Mouse (Mus musculus): ENCODE measurements at regions not wholly inside any gene's neighbourhood (a gene's known extent, or its start where the extent isn't known, plus 50 kb on each side); places are given as distances from the start of the nearest gene placed in this dataset.
"Not testable (repeated sequence)": the region's sequence is repeated elsewhere in the genome, so short reads cannot be mapped to it uniquely, and the experiment has no call there.

GRCm38 (mm10) chr9:33407517-33407916, 771.5 kb downstream of the Ets1 start:
- no peak for DNase-seq (ENCODE audit: low spot score in 2 of 2)

- DNase-seq (ENCODE audit: low spot score in 2 of 2): no peak
Observed at GRCm38 (mm10) chr9:33423781-33424180, 787.8 kb downstream of the Ets1 start.

- DNase-seq (ENCODE audit: low spot score in 2 of 2): no peak
Observed at GRCm38 (mm10) chr9:33436459-33436858, 800.4 kb downstream of the Ets1 start.

- no peak for DNase-seq (ENCODE audit: low spot score in 2 of 2)
Observed at GRCm38 (mm10) chr9:33442266-33442665, 806.2 kb downstream of the Ets1 start.

- peak; percentile 32 to 74 for DNase-seq (ENCODE audit: low spot score in 2 of 2)
Observed at GRCm38 (mm10) chr9:33445902-33446301, 809.9 kb downstream of the Ets1 start.

- no peak for DNase-seq (ENCODE audit: low spot score in 2 of 2)
Observed at GRCm38 (mm10) chr9:33475106-33475505, 839.1 kb downstream of the Ets1 start.

- no peak for DNase-seq (ENCODE audit: low spot score in 2 of 2)
Observed at GRCm38 (mm10) chr9:33482845-33483540, 847.0 kb downstream of the Ets1 start.

- no peak for DNase-seq (ENCODE audit: low spot score in 2 of 2)
Observed at GRCm38 (mm10) chr9:33483541-33483846, 847.5 kb downstream of the Ets1 start.

- no peak for DNase-seq (ENCODE audit: low spot score in 2 of 2)
Observed at GRCm38 (mm10) chr9:33533101-33533810, 897.2 kb downstream of the Ets1 start.

GRCm38 (mm10) chr9:33543301-33543700, 907.3 kb downstream of the Ets1 start:
- DNase-seq (ENCODE audit: low spot score in 2 of 2): no peak

- DNase-seq (ENCODE audit: low spot score in 2 of 2): no peak
Observed at GRCm38 (mm10) chr9:33546126-33546737, 910.2 kb downstream of the Ets1 start.

GRCm38 (mm10) chr9:33549395-33549794, 913.4 kb downstream of the Ets1 start:
- DNase-seq (ENCODE audit: low spot score in 2 of 2): no peak

GRCm38 (mm10) chr9:33571990-33572389, 913.7 kb upstream of the Kirrel3 start:
- DNase-seq (ENCODE audit: low spot score in 2 of 2): no peak

GRCm38 (mm10) chr9:33611511-33611910, 874.2 kb upstream of the Kirrel3 start:
- DNase-seq (ENCODE audit: low spot score in 2 of 2): no peak

GRCm38 (mm10) chr9:33624378-33624777, 861.3 kb upstream of the Kirrel3 start:
- DNase-seq (ENCODE audit: low spot score in 2 of 2): no peak

- no peak for DNase-seq (ENCODE audit: low spot score in 2 of 2)
Observed at GRCm38 (mm10) chr9:33629731-33630473, 855.8 kb upstream of the Kirrel3 start.

GRCm38 (mm10) chr9:33662978-33663377, 822.7 kb upstream of the Kirrel3 start:
- DNase-seq (ENCODE audit: low spot score in 2 of 2): no peak

GRCm38 (mm10) chr9:33681129-33681528, 804.6 kb upstream of the Kirrel3 start:
- DNase-seq (ENCODE audit: low spot score in 2 of 2): peak; percentile 12 to 52

- no peak for DNase-seq (ENCODE audit: low spot score in 2 of 2)
Observed at GRCm38 (mm10) chr9:33691731-33692130, 794.0 kb upstream of the Kirrel3 start.

- DNase-seq (ENCODE audit: low spot score in 2 of 2): no peak
Observed at GRCm38 (mm10) chr9:33717614-33718013, 768.1 kb upstream of the Kirrel3 start.

GRCm38 (mm10) chr9:33724811-33725210, 760.9 kb upstream of the Kirrel3 start:
- DNase-seq (ENCODE audit: low spot score in 2 of 2): no peak

GRCm38 (mm10) chr9:33728058-33728457, 757.6 kb upstream of the Kirrel3 start:
- not testable (repeated sequence) for DNase-seq (ENCODE audit: low spot score in 2 of 2)

Data from layer of hippocampus, adult 18-20 months (tissue).